Mouse (Mus musculus) stomach, embryonic 16.5 days (tissue): ENCODE data around the gene Cacna2d3. TPM values are rescaled to one million over a fixed set of nuclear protein-coding genes. Genes with fewer than 3 reads are reported as not detected.

Experiments used
- ATAC-seq: fragments of 200-750 bp; cut with Nextera tagmentation; 2 replicates; pipeline ENCODE4 v1.8.0; 2017; ENCODE audit warnings: moderate number of reproducible peaks, moderate TSS enrichment; ENCODE audit not compliant: insufficient read depth, low FRiP score
- H3K27ac ChIP-seq: fragments of 300-500 bp; sonication (generic); 2 replicates; pipeline ENCODE4 v1.5.1; 2014; ENCODE audit warnings: low read length
- H3K27me3 ChIP-seq: fragments of 300-500 bp; sonication (generic); 2 replicates; pipeline ENCODE4 v1.6.1; 2014; ENCODE audit warnings: low read length, control low read depth, mixed read lengths; ENCODE audit not compliant: control insufficient read depth, insufficient read depth
- H3K36me3 ChIP-seq: fragments of 300-500 bp; sonication (generic); 2 replicates; pipeline ENCODE4 v1.6.1; 2014; ENCODE audit warnings: low read length; ENCODE audit not compliant: control insufficient read depth, insufficient read depth
- H3K4me1 ChIP-seq: fragments of 300-500 bp; sonication (generic); 2 replicates; pipeline ENCODE4 v1.6.1; 2014; ENCODE audit warnings: low read length, control low read depth, mixed read lengths; ENCODE audit not compliant: control insufficient read depth, insufficient read depth
- H3K4me2 ChIP-seq: fragments of 300-500 bp; sonication (generic); 2 replicates; pipeline ENCODE4 v1.6.1; 2014; ENCODE audit warnings: low read depth, low read length, mixed read lengths
- H3K4me3 ChIP-seq: fragments of 300-500 bp; sonication (generic); replicated peaks from 2 replicates; pipeline ENCODE4 v1.5.1; 2014; ENCODE audit warnings: mild to moderate bottlenecking, low read length
- H3K9ac ChIP-seq: fragments of 300-500 bp; sonication (generic); 2 replicates; pipeline ENCODE4 v1.6.1; 2014; ENCODE audit warnings: low read length
- H3K9me3 ChIP-seq: fragments of 300-500 bp; sonication (generic); replicated peaks from 2 replicates; pipeline ENCODE4 v1.6.1; 2016; ENCODE audit warnings: low read length, control low read depth; ENCODE audit not compliant: control insufficient read depth
- WGBS: fragments of 180-500 bp; shearing (Covaris S2); extraction: QIAGEN DNeasy Blood & Tissue Kit; methylation state at CpG from one replicate; pipeline ENCODE4 v1.1.7; 2014; 5-methylcytosine and 5-hydroxymethylcytosine counted together
- polyA plus RNA-seq: library from polyadenylated mRNA; unstranded; fragments of >200 nt; fragmentation: Nextera tagmentation; extraction: Ambion mirVana; gene quantifications from 2 replicates; pipeline ENCODE4 v1.2.1, GENCODE M21; 2015

Cacna2d3 gene
- polyA plus RNA-seq, 1 experiment from 2014 or later: 1.6 TPM

DNA sequence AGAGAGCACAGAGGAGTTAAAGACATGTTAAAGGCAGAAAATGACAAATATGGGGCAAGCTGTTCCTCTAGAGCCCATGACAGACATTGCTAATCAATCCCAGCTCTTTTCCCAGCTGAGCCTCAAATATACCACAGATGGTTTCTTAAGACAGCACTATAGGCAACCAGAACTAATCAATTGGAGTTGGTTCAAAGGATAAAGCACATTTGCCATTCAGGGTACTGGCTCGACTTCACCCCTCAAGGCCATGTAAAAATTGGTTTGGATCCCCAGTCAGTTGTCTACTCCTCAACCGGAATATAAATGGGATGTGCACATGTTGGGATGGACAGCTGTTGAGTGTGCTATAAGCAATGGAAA, 692.6 kb downstream of the Cacna2d3 start:
- H3K4me2 ChIP-seq: no peak overlapping the region
- H3K36me3 ChIP-seq: no peaks in the 10 kb centered on the region
- no peak for ATAC-seq
- no peaks in the 10 kb centered on the region for H3K27me3 ChIP-seq
- H3K9me3 ChIP-seq: no peaks in the 10 kb centered on the region
- 81% methylated on average over 2 of the region's 2 CpGs for WGBS
- H3K4me3 ChIP-seq: no peak overlapping the region
- H3K9ac ChIP-seq: no peak overlapping the region
- H3K4me1 ChIP-seq: no peaks in the 10 kb centered on the region
- H3K27ac ChIP-seq: no peak overlapping the region

DNA sequence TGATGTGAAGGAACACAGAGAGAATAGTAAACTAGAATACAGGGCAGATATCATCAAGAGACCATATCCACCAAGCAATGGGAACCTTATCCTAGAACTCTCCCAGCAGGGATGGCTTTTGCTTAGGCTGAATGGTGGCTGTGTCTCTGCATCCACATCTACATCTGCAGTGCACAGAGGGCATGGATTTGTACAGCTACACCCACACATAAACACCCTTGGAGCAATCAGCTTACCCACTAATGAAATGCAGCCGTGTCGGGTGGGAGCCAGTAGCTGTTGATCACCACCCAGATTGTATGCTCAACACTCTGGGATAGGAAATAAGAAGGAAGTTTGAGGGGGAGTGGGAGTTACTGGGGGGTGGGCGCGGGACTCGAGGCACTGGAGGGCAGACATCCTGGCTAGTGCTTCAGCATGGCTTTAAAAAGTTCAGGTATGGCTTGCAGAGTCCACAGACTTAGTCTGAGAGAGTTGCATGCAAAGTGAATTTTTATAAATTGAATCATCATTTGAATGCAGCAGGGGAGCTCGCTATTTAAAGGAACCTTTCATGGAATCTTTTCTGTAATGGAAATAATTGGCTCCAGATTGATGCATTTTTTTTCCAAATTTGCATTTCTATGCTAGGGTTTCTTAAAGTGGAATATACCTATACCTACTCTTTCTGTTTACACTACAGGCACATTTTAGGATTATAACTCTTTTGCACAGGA, 693.1 kb downstream of the Cacna2d3 start:
- H3K27ac ChIP-seq: no peak overlapping the region
- H3K27me3 ChIP-seq: no peaks in the 10 kb centered on the region
- H3K4me3 ChIP-seq: no peak overlapping the region
- H3K9ac ChIP-seq: no peak overlapping the region
- H3K4me1 ChIP-seq: no peaks in the 10 kb centered on the region
- no peaks in the 10 kb centered on the region for H3K36me3 ChIP-seq
- H3K4me2 ChIP-seq: no peak overlapping the region
- 79% methylated on average over 6 of the region's 6 CpGs for WGBS
- ATAC-seq: no peak
- no peaks in the 10 kb centered on the region for H3K9me3 ChIP-seq

DNA sequence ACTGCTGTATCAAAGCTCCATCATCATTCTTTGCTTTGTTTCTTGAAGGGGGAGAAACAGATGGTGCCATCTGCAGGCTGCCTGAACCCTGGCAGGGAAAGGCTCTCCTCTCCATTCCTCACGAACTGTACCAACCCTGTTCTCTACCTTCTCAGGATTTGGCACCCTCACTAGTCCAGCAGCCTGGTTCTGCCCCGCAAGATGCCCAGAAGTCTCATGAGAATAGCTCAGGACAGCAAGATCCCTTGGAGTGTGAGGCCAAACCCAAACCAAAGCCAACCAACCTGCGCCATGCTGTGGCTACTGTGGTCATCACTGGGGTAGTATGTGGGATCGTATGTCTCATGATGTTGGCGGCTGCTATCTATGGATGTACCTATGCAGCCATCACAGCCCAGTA, 694.4 kb downstream of the Cacna2d3 start:
- no peak overlapping the region for H3K27ac ChIP-seq
- 84% methylated on average over 5 of the region's 5 CpGs for WGBS
- H3K36me3 ChIP-seq: no peaks in the 10 kb centered on the region
- ATAC-seq: no peak
- H3K4me1 ChIP-seq: no peaks in the 10 kb centered on the region
- H3K4me2 ChIP-seq: no peak overlapping the region
- H3K4me3 ChIP-seq: no peak overlapping the region
- no peaks in the 10 kb centered on the region for H3K9me3 ChIP-seq
- H3K27me3 ChIP-seq: no peaks in the 10 kb centered on the region
- no peak overlapping the region for H3K9ac ChIP-seq

GRCm38 (mm10) chr14:29025335-29025734, 696.3 kb downstream of the Cacna2d3 start:
- Histone ChIP-seq H3K4me3 (no peak overlapping the region), H3K36me3 (no peaks in the 10 kb centered on the region), H3K9me3 (no peaks in the 10 kb centered on the region), H3K27me3 (no peaks in the 10 kb centered on the region), H3K4me1 (no peaks in the 10 kb centered on the region), H3K27ac (no peak overlapping the region), H3K9ac (no peak overlapping the region), H3K4me2 (no peak overlapping the region)
- ATAC-seq: no peak
- 82% methylated on average over 6 of the region's 6 CpGs for WGBS

GRCm38 (mm10) chr14:29023246-29023645, 698.4 kb downstream of the Cacna2d3 start:
- Histone ChIP-seq H3K27ac (no peak overlapping the region), H3K4me2 (no peak overlapping the region), H3K4me3 (no peak overlapping the region), H3K9me3 (no peaks in the 10 kb centered on the region), H3K9ac (no peak overlapping the region), H3K36me3 (no peaks in the 10 kb centered on the region), H3K27me3 (no peaks in the 10 kb centered on the region), H3K4me1 (no peaks in the 10 kb centered on the region)
- ATAC-seq: no peak
- 96% methylated on average over 4 of the region's 4 CpGs for WGBS

DNA sequence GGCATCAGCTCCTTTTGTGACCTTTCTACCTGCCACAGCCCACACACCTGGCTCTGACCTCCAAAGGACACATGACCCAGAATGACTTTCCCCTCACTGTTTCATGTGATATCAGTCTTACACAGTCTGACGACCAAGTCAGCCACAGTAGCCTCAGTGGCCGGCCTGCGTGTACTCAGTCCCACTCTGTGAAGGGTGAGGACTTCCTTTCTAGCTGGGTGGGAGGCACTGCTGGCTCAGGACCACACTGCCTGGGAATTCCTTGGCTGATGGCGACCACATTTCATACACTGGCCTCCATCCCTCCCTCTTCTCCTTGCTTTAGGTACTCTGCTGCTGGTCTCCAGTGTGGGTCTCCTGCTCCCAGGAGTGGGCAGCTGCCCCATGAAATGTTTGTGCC, 700.4 kb downstream of the Cacna2d3 start:
- Histone ChIP-seq H3K4me3 (no peak overlapping the region), H3K27ac (no peak overlapping the region), H3K9me3 (no peaks in the 10 kb centered on the region), H3K36me3 (no peaks in the 10 kb centered on the region), H3K9ac (no peak overlapping the region), H3K27me3 (no peaks in the 10 kb centered on the region), H3K4me1 (no peaks in the 10 kb centered on the region), H3K4me2 (no peak overlapping the region)
- WGBS: 68% methylated on average over 4 of the region's 4 CpGs
- ATAC-seq: no peak

GRCm38 (mm10) chr14:29018316-29019000, 703.2 kb downstream of the Cacna2d3 start:
- Histone ChIP-seq H3K4me3 (no peak overlapping the region), H3K27me3 (no peaks in the 10 kb centered on the region), H3K36me3 (no peaks in the 10 kb centered on the region), H3K9me3 (no peaks in the 10 kb centered on the region), H3K27ac (no peak overlapping the region), H3K4me1 (no peaks in the 10 kb centered on the region), H3K9ac (no peak overlapping the region), H3K4me2 (no peak overlapping the region)
- WGBS: 61% methylated on average over 7 of the region's 7 CpGs
- no peak for ATAC-seq

DNA sequence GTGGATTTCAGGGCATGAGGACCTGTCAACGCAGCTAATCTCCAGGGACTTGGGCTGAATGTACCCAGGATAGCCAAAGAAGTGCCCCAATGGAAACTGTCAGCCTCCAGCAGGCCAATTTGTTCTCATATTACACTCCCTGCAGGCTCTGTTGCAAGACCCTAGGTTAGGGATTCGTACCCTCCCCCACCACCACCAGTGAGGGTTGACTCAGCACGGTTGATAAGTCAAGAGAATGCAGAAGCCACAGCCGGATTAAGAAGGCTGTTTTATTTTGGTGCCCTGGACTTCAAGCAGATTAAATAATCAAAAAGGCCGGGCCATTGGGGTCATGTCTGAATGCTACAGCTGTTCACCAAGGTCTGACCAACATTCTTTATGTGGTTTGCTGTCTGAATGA, 703.8 kb downstream of the Cacna2d3 start, which contains the start of gene Lrtm1:
Lrtm1 (plus strand) TSS at position 326 of the 400 bp plus-strand sequence.
- 17% methylated on average over 5 of the region's 5 CpGs for WGBS
- no peaks in the 10 kb centered on the region for H3K36me3 ChIP-seq
- H3K9me3 ChIP-seq: no peaks in the 10 kb centered on the region
- no peak within 1 kb of the TSS for H3K27ac ChIP-seq
- H3K9ac ChIP-seq: no peak within 1 kb of the TSS
- no peak within 1 kb of the TSS for H3K4me2 ChIP-seq
- no peaks in the 10 kb centered on the region for H3K4me1 ChIP-seq
- H3K4me3 ChIP-seq: no peak within 1 kb of the TSS
- no peaks in the 10 kb centered on the region for H3K27me3 ChIP-seq
- no peak for ATAC-seq

DNA sequence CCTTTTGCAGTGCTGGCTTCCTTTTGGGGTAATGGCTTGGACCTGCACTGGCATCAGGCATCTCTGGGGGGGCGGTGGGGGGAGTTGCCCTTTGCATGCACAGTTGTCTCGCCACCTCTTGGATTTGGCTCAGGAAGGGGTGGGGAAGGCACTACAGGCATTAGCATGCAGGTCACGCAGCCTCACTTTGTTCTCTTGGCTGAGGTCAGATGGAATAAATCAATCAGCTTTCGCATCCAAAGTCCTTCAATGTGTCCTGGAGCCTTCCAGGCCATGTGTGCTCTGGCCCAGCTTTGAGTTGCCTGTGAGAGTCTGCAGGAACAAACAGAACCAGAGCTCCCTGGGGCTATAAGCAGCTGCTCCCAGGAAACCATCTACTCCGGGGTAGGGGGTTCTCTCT, 705.8 kb downstream of the Cacna2d3 start:
- Histone ChIP-seq H3K4me3 (no peak overlapping the region), H3K9me3 (no peaks in the 10 kb centered on the region), H3K36me3 (no peaks in the 10 kb centered on the region), H3K4me1 (no peaks in the 10 kb centered on the region), H3K4me2 (no peak overlapping the region), H3K9ac (no peak overlapping the region), H3K27ac (no peak overlapping the region), H3K27me3 (no peaks in the 10 kb centered on the region)
- no peak for ATAC-seq
- WGBS: 53% methylated on average over 5 of the region's 5 CpGs
